Mouse (Mus musculus): ENCODE measurements around the gene Atp7a.
"Not testable (repeated sequence)": the region's sequence is repeated elsewhere in the genome, so short reads cannot be mapped to it uniquely, and the experiment has no call there.

Gene Atp7a

GRCm38 (mm10) chrX:106026418-106027342, at the start of gene Atp7a:
Gene Atp7a (plus strand): TSS chrX:106027276.
- DNase-seq, result peak; percentile 94

- no peak for DNase-seq
Measured at GRCm38 (mm10) chrX:106001605-106002004, 25.5 kb upstream of the Atp7a start.

- no peak for DNase-seq
Measured at GRCm38 (mm10) chrX:106010762-106011161, 16.3 kb upstream of the Atp7a start.

GRCm38 (mm10) chrX:106011465-106012159, 15.5 kb upstream of the Atp7a start, which contains the start of gene Magt1:
Gene Magt1 (minus strand): TSS chrX:106011906.
- peak; percentile 91 for DNase-seq

GRCm38 (mm10) chrX:106012559-106012958, 14.5 kb upstream of the Atp7a start:
- DNase-seq, result no peak

GRCm38 (mm10) chrX:106013217-106013616, 13.9 kb upstream of the Atp7a start:
- peak; percentile 63 for DNase-seq

- not testable (repeated sequence) for DNase-seq
Measured at GRCm38 (mm10) chrX:106014741-106015377, 12.2 kb upstream of the Atp7a start.

GRCm38 (mm10) chrX:106015571-106016322, 11.3 kb upstream of the Atp7a start, which contains the start of gene Cox7b:
Gene Cox7b (plus strand): TSS chrX:106015700.
- DNase-seq, result peak; percentile 92

- DNase-seq, result no peak
Measured at GRCm38 (mm10) chrX:106017102-106017501, 10.0 kb upstream of the Atp7a start.

GRCm38 (mm10) chrX:106017516-106017915, 9.6 kb upstream of the Atp7a start:
- no peak for DNase-seq

GRCm38 (mm10) chrX:106027343-106027674, 233 bp downstream of the Atp7a start:
- DNase-seq, result no peak

- DNase-seq, result no peak
Measured at GRCm38 (mm10) chrX:106030176-106030575, 3.1 kb downstream of the Atp7a start.

GRCm38 (mm10) chrX:106031124-106031523, 4.0 kb downstream of the Atp7a start:
- DNase-seq, result no peak

GRCm38 (mm10) chrX:106035727-106036126, 8.7 kb downstream of the Atp7a start:
- DNase-seq, result no peak

GRCm38 (mm10) chrX:106037185-106037752, 10.2 kb downstream of the Atp7a start:
- no peak for DNase-seq

- no peak for DNase-seq
Measured at GRCm38 (mm10) chrX:106043863-106044617, 17.0 kb downstream of the Atp7a start.

GRCm38 (mm10) chrX:106045455-106045854, 18.4 kb downstream of the Atp7a start:
- peak; percentile 51 for DNase-seq

GRCm38 (mm10) chrX:106045928-106046327, 18.9 kb downstream of the Atp7a start:
- DNase-seq, result no peak

GRCm38 (mm10) chrX:106048191-106048590, 21.1 kb downstream of the Atp7a start:
- DNase-seq, result peak; percentile 34

GRCm38 (mm10) chrX:106077858-106078257, 50.8 kb downstream of the Atp7a start:
- DNase-seq, result not testable (repeated sequence)

- peak; percentile 18 for DNase-seq
Measured at GRCm38 (mm10) chrX:106080811-106081443, 53.9 kb downstream of the Atp7a start.
